Mouse (Mus musculus): ENCODE results near the gene Hrc. TPM values are rescaled to one million over a fixed set of nuclear protein-coding genes. Genes with fewer than 3 reads are reported as not detected.

Hrc gene
- polyA plus RNA-seq, 1 experiment from 2014 or later, result 6.5 TPM

DNA sequence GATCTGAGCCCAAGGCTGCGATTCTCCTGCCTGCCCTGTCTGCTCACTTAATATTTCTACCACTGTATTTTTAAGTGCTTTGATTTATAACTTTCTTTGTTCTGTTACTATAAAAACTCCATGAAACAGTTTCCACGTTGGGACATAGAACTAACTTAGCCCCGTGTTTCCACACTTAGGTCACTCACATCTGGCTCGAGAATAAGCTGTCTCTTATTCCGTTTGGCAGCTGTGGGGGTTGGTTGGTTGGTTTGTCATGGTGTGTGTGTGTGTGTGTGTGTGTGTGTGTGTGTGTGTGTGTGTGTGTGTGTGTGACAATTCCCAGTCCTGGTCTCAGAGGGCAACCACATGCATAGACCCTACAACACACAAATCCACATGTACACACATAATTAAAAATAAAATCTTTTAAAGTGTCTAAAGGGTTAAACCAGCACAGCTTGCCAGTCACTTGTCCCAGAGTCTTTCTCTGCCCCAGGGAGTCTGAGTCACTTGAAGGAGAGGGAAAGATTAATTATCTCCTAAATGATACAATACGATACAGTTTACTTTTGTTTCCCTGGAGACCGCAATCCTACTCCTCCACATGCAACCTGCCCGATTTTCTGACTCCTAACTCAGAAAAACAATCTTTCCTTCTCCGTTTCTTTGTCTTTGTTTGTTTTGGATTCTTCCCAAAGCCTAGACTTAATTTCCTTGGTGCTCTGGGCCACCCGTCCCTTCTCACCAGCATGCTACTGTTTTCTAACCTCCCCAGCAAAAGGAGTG, 22.2 kb upstream of the Hrc start:
- Histone ChIP-seq H3K36me3 (peaks cover 52% of the 10 kb centered on the region), H3K4me3 (no peak overlapping the region), H3K27me3 (no peaks in the 10 kb centered on the region), H3K9ac (no peak overlapping the region), H3K9me3 (no peaks in the 10 kb centered on the region), H3K27ac (peak overlapping the region; percentile 67), H3K4me2 (peak overlapping the region; percentile 5; the same call in 1 of the 2 replicates), H3K4me1 (peaks cover 13% of the 10 kb centered on the region)
- ATAC-seq (ENCODE audit: insufficient number of reproducible peaks, low FRiP score, low TSS enrichment, low read depth), result no peak
- WGBS, result 16% methylated on average over 10 of the region's 10 CpGs

DNA sequence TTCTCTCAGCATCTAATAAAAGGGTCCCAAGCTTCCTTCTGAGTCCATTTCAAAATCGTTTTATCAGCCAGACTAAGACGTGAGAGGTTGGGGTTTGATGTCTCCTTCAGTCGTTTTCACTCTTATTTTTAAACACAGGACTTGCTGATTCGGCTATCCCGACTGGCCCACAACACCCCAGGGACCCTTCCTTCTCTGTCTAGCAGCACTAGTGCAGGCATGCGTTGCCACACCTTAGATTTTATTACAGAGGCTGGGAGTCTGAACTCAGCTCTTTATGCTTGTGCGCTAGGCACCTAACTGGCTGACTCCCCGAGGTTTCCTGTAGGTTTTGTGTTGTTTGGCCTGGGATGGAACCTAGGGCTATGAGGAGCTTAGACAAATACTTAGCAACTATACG, 21.6 kb upstream of the Hrc start:
- peak overlapping the region; percentile 5; the same call in 1 of the 2 replicates for H3K4me2 ChIP-seq
- H3K27me3 ChIP-seq, result no peaks in the 10 kb centered on the region
- 10% methylated on average over 9 of the region's 9 CpGs for WGBS
- no peak for ATAC-seq (ENCODE audit: insufficient number of reproducible peaks, low FRiP score, low TSS enrichment, low read depth)
- H3K36me3 ChIP-seq, result peaks cover 53% of the 10 kb centered on the region
- H3K4me3 ChIP-seq, result no peak overlapping the region
- H3K9ac ChIP-seq, result no peak overlapping the region
- H3K4me1 ChIP-seq, result peaks cover 13% of the 10 kb centered on the region
- H3K27ac ChIP-seq, result peak overlapping the region; percentile 67
- H3K9me3 ChIP-seq, result no peaks in the 10 kb centered on the region

DNA sequence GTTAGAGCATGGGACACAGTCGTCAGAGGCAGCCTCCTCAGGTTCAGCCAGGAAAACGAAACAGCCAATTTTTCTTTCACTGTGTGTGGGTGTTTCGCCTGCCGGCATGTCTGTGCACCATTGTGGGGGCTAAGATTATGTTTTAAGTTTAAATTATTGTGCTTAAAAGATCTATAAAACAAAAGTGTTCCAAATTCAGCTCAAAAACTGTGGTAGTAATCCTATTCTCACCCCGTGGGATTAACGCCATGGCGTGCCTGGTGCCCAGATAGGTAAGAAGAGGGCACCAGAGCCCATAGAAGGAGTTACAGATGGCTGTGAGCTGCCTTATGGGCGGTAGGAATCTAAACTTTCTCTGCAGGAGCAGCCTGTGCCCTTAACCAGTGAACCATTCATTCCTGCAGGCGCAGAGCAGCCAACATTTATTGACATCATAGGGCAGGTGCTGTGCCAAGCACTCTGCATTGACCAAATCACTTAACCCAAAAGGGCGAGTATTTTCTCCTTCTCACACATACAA, 19.8 kb upstream of the Hrc start:
- Histone ChIP-seq H3K4me3 (no peak overlapping the region), H3K4me2 (no peak overlapping the region), H3K27me3 (no peaks in the 10 kb centered on the region), H3K9me3 (no peaks in the 10 kb centered on the region), H3K36me3 (peaks cover 51% of the 10 kb centered on the region), H3K9ac (no peak overlapping the region), H3K4me1 (peaks cover 12% of the 10 kb centered on the region), H3K27ac (no peak overlapping the region)
- WGBS, result 74% methylated on average over 10 of the region's 10 CpGs
- ATAC-seq (ENCODE audit: insufficient number of reproducible peaks, low FRiP score, low TSS enrichment, low read depth), result no peak

DNA sequence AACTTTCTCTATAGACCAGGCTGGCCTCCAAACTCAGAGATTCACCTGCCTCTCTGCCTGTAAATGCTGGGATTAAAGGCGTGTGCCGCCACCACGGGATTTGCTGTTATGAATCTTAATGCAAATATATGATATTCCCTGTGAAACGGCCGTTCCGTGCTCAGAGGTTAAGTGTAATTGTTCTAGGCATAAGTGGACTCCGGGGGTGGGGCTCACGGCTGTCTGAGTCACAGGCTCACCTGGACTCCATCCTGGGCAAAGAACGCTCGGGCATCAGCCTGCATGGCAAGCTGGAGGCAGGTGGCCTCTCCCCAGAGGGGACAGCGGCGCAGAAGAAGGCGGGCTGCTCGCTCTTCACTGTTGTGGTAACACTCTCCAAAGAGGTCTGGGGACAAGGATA, 18.6 kb upstream of the Hrc start:
- Histone ChIP-seq H3K27ac (no peak overlapping the region), H3K27me3 (no peaks in the 10 kb centered on the region), H3K4me1 (peaks cover 12% of the 10 kb centered on the region), H3K9me3 (no peaks in the 10 kb centered on the region), H3K36me3 (peaks cover 46% of the 10 kb centered on the region), H3K4me2 (no peak overlapping the region), H3K4me3 (no peak overlapping the region), H3K9ac (no peak overlapping the region)
- ATAC-seq (ENCODE audit: insufficient number of reproducible peaks, low FRiP score, low TSS enrichment, low read depth), result no peak
- 89% methylated on average over 14 of the region's 14 CpGs for WGBS

DNA sequence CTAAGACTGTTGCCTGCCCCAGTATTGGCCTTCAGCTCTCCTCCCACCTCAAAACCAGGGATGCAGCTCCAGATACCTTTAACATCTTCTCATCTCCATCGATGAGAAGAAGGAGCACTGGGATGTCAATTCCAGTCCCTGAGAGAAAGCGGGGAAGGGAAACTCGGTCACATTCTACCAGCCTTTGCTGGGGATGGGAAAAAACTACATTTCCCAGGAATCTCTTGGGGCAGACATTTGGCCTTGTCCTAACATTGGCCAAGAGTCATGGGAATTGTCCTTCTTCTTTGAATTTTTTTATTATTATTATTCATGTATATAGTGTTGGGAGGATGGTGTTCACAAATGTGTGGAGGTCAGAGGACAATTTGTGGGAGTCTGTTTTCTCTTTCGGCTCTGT, 12.8 kb upstream of the Hrc start:
- H3K4me2 ChIP-seq, result no peak overlapping the region
- WGBS, result 86% methylated on average over 4 of the region's 4 CpGs
- H3K27ac ChIP-seq, result no peak overlapping the region
- no peaks in the 10 kb centered on the region; the same call in 1 of the 2 replicates for H3K4me1 ChIP-seq
- H3K9ac ChIP-seq, result no peak overlapping the region
- ATAC-seq (ENCODE audit: insufficient number of reproducible peaks, low FRiP score, low TSS enrichment, low read depth), result no peak
- no peaks in the 10 kb centered on the region for H3K9me3 ChIP-seq
- no peaks in the 10 kb centered on the region for H3K27me3 ChIP-seq
- peaks cover 77% of the 10 kb centered on the region for H3K36me3 ChIP-seq
- H3K4me3 ChIP-seq, result no peak overlapping the region

DNA sequence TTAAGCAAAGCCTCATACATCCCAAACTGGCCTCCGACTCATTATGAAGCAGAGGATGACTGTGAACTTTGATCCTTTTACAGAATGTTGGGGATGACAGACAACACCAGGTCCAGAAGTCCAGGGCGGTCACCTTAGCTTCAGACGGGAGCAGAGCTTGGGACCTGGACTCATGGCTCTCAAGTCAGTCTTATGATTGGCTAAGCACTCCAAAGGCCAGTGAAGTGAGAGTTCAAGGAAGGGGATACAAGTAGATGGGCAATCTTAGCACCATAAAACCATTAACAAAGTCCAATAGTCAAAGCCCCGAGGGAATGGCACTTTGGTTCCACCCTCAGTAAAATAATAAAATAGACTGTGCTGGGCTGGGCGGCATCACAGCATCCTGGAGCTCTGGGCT, 12.0 kb upstream of the Hrc start:
- Histone ChIP-seq H3K9me3 (no peaks in the 10 kb centered on the region), H3K4me2 (no peak overlapping the region), H3K36me3 (peaks cover 74% of the 10 kb centered on the region), H3K27me3 (no peaks in the 10 kb centered on the region), H3K9ac (no peak overlapping the region), H3K4me1 (no peaks in the 10 kb centered on the region; the same call in 1 of the 2 replicates), H3K4me3 (no peak overlapping the region), H3K27ac (no peak overlapping the region)
- 51% methylated on average over 5 of the region's 5 CpGs for WGBS
- no peak for ATAC-seq (ENCODE audit: insufficient number of reproducible peaks, low FRiP score, low TSS enrichment, low read depth)

DNA sequence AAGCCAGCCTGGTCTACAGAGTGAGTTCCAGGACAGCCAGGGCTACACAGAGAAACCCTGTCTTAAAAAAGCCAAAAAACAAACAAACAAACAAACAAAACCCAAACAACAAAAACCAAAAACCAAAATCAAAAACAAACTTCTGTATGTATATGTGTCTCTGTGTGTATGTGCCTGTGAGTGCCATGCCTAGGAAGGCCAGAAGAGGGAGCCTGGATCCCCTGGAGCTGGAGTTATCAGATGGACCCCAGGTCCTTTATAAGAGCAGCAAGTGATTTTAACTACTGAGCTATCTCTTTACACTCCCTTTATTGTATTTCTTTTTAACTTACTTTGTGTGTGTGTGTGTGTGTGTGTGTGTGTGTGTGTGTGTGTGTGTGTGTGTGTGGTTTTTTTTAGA, 9.3 kb upstream of the Hrc start:
- ATAC-seq (ENCODE audit: insufficient number of reproducible peaks, low FRiP score, low TSS enrichment, low read depth), result no peak
- H3K27ac ChIP-seq, result no peak overlapping the region
- no peaks in the 10 kb centered on the region for H3K27me3 ChIP-seq
- H3K9me3 ChIP-seq, result no peaks in the 10 kb centered on the region
- no peak overlapping the region for H3K9ac ChIP-seq
- no peaks in the 10 kb centered on the region; the same call in 1 of the 2 replicates for H3K4me1 ChIP-seq
- H3K4me2 ChIP-seq, result no peak overlapping the region
- H3K36me3 ChIP-seq, result peaks cover 56% of the 10 kb centered on the region
- no peak overlapping the region for H3K4me3 ChIP-seq

DNA sequence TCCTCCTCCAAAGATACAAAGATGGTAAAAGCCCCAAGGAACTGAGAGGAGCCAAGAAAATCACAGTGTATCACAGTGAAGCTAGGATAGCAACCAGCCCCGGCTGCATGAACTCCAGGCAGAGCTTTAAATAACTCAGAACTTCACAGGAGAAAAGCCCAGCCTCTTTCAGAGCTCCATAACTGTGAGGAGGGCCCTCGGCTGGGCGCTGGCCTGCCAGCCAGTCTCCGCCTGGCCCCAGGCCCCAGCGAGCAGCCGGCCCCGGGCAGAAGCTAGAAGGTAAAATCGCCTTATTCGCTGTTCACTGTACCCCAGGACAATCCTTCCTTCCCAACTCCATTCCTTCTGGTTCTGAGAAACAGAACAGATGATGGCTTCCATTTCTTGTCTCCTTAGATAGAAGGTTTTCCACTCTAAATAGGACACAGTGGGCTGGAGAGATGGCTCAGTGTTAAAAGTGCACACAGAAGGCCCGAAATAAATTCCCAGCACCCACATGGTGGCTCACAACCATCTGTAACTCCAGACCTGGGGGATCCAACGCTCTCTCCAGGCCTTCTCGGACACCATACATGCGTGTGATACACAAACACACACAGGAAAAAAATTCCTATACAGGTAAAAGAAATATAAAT, 6.1 kb upstream of the Hrc start:
- Histone ChIP-seq H3K36me3 (peaks cover 34% of the 10 kb centered on the region), H3K27ac (peak overlapping the region; percentile 38; the same call in 1 of the 2 replicates), H3K27me3 (no peaks in the 10 kb centered on the region), H3K4me3 (no peak overlapping the region), H3K9me3 (no peaks in the 10 kb centered on the region), H3K4me1 (peaks cover 13% of the 10 kb centered on the region), H3K9ac (no peak overlapping the region), H3K4me2 (no peak overlapping the region)
- 78% methylated on average over 13 of the region's 13 CpGs for WGBS
- ATAC-seq (ENCODE audit: insufficient number of reproducible peaks, low FRiP score, low TSS enrichment, low read depth), result no peak

DNA sequence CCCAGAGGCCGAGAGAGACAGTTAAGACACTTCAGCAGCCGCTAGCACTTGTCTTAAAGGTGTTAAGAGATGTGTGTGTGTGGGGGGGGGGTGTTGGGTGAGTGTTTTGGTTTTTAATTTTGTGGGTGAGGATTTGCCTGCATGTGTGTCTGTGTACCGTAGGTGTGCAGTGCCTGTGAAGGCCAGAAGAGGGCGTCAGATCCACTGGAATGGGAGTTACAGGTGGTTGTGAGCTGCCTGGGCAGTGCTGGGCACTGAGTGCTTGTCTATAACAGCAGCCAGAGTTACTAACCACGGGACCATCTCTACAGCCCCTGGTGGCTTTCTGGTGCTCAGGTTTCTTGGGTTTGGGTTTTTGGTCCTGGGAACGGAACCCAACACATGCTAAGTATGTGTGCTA, 3.6 kb upstream of the Hrc start:
- Histone ChIP-seq H3K9ac (no peak overlapping the region), H3K4me1 (peaks cover 28% of the 10 kb centered on the region), H3K9me3 (no peaks in the 10 kb centered on the region), H3K27me3 (no peaks in the 10 kb centered on the region), H3K36me3 (peaks cover 16% of the 10 kb centered on the region), H3K27ac (no peak overlapping the region), H3K4me3 (no peak overlapping the region), H3K4me2 (no peak overlapping the region)
- 81% methylated on average over 6 of the region's 6 CpGs for WGBS
- ATAC-seq (ENCODE audit: insufficient number of reproducible peaks, low FRiP score, low TSS enrichment, low read depth), result no peak

DNA sequence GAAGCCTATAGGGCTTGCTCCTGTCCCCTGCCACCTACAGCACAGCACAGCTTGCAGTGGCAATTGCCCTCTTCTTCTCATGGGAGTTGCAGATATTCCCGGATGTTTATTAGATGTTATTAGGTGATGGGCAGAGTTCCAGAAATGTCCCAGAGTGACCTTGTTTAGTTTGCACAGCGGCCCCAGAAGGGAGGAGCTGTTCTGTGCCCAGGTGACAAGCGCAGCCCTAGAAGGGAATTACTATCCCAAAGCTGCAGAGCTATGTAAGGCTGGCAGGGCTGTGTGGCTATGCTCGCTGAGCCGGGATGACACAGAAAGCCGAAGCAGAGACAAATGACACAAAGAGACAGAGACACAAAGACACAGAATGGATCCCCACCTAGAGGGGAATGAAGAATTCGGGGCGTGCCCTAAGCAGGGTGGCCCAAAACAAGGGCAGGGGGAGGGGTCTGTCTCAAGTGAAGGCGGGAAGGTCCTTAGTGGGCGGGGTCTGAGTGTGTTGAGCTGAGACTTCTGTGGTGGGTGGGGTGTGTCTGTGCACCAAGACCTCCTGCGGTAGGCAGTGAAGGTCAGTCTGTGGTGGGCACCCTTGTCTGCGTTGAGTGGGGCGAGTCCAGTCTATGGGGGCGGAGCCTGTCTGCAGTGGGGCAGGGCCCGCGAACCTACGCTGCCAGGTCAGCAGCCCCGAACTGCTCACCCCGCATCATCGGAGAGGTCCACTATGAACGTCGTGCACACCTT, 2.2 kb upstream of the Hrc start:
- H3K4me3 ChIP-seq, result peak overlapping the region; percentile 72
- H3K4me1 ChIP-seq, result peaks cover 33% of the 10 kb centered on the region
- H3K27me3 ChIP-seq, result 0 out of 2 replicates have a peak, but pooled peaks cover 3% of the 10 kb centered on the region
- H3K9me3 ChIP-seq, result no peaks in the 10 kb centered on the region
- 3% methylated on average over 22 of the region's 22 CpGs for WGBS
- peak; percentile 59 for ATAC-seq (ENCODE audit: insufficient number of reproducible peaks, low FRiP score, low TSS enrichment, low read depth)
- peak overlapping the region; percentile 93 for H3K27ac ChIP-seq
- peak overlapping the region; percentile 86 for H3K4me2 ChIP-seq
- H3K9ac ChIP-seq, result peak overlapping the region; percentile 54
- peaks cover 4% of the 10 kb centered on the region; the same call in 1 of the 2 replicates for H3K36me3 ChIP-seq

DNA sequence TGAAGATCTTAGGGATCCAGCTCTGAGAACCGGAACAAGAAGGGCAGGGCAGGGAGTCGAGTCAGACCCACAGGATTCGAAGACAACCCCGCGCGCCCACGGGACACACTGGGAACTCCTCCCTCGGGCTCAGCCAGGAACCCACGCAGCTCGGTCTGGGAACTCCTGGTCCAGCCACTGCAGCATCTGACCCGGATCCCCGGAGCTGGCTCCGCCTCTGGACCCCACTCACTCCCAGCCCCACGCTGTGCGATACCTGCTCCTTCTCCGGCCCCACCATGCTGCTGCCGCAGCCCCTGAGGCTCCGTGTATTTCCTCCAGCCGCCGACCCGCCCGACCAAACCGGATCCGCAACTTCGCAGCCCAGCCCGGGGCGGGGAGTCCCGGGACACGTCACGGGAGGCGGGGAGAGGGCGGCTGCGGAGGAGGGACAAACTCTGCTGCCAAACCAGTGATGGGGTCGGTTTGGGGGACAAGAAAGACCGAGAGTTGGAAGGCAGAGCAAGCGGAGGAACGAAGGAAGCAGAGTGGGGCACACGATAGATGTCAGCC, 1.6 kb upstream of the Hrc start, which contains the start of gene Trpm4:
Trpm4 (minus strand) TSS at position 350 of the 552 bp plus-strand sequence.
- peak within 1 kb of the TSS; percentile 54 for H3K9ac ChIP-seq
- peak; percentile 78 for ATAC-seq (ENCODE audit: insufficient number of reproducible peaks, low FRiP score, low TSS enrichment, low read depth)
- H3K4me3 ChIP-seq, result peak within 1 kb of the TSS; percentile 72
- WGBS, result under 1% methylated on average over 38 of the region's 38 CpGs
- peaks cover 4% of the 10 kb centered on the region; the same call in 1 of the 2 replicates for H3K36me3 ChIP-seq
- H3K4me2 ChIP-seq, result peak within 1 kb of the TSS; percentile 86
- 0 out of 2 replicates have a peak, but pooled peaks cover 3% of the 10 kb centered on the region for H3K27me3 ChIP-seq
- H3K4me1 ChIP-seq, result peaks cover 40% of the 10 kb centered on the region
- no peaks in the 10 kb centered on the region for H3K9me3 ChIP-seq
- peak within 1 kb of the TSS; percentile 93 for H3K27ac ChIP-seq

Data from limb, embryonic 15.5 days (tissue).